Mouse (Mus musculus): ENCODE data around the gene Tex33. TPM values are rescaled to one million over a fixed set of nuclear protein-coding genes. Genes with fewer than 3 reads are reported as not detected.

The Tex33 gene
- not detected in 2 replicates for polyA plus RNA-seq (2012; rRNA removed)

DNA sequence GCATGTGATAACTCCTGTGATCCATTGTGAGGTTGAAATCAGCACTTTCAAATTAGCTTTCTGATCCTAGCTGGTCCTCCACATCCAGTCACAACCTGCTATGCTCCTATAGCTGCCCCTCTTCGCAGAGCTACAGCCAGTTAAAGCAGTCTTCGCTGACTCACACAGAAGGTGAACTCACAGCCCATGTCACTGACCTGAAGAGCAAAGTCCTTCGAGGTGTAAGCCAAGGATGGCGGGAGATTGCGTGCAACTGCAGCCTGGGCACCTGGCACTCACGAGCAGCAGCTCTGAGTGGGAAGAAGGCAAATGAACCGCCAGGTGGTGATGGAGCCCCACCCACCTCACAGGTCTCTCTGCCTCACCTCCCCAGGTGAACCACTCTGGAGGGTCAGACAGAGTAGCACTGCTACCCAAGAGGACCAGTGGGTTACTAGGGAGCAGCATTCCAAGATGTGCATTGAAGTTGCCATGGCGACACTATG is at the start of gene Tex33:
Tex33 (minus strand) TSS at position 435 of the 485 bp plus-strand sequence.
- TF ChIP-seq CTCF (IDR thresholded peaks at IDR 0.05; ENCODE audit: borderline replicate concordance, extremely low read depth, insufficient read depth, insufficient read length) (no peak), POLR2A (IDR thresholded peaks at IDR 0.05; ENCODE audit: borderline replicate concordance, extremely low read depth, insufficient read depth, insufficient read length, poor library complexity, severe bottlenecking) (no peak)

DNA sequence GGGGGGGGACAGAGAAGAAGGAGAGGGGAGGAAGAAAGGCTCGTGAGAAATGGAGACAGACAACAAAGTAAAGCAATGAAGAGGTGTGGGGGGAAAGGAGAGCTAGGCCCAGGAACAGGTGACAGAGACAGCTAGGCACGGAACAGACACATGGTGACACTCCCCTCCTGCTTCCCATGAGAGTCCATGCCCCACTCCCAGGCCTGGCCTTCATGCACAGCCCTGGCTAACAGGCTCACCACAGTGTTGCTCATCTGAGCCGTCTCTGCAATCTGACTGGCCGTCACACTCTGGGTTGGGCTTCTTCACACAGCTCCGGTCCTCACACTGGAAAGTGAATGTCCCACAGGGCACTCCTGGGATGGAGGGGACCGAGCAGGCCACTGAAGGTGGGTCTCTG is 48.1 kb upstream of the Tex33 start:
- DNase-seq (ENCODE audit: low read depth) = no peak
- TF ChIP-seq POLR2A (IDR thresholded peaks at IDR 0.05; ENCODE audit: borderline replicate concordance, extremely low read depth, insufficient read depth, insufficient read length, poor library complexity, severe bottlenecking) (no peak), CTCF (IDR thresholded peaks at IDR 0.05; ENCODE audit: borderline replicate concordance, extremely low read depth, insufficient read depth, insufficient read length) (no peak)

More for the DNA sequence above, at the start of gene Tex33:
- no peak for DNase-seq (ENCODE audit: low read depth)

DNA sequence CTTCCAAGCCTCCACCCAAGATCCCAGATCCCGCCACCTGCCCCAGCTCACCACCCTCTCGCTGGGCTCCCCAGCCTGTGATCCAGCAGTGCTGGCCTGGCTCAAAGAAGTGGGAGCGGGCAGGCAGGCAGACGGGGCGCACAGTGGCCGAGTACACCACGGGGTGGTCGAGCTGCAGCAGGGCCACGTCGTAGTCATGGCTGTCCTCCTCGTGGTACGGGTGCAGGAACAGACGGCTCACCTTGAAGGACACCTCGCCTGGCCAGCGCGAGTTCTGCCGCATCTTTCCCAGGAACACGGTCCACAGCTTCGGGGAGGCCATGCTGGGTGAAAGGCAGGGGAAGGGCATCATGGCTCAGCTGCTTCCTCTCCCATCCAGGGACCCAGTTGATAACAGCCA is 46.5 kb upstream of the Tex33 start:
- no peak for DNase-seq (ENCODE audit: low read depth)
- TF ChIP-seq POLR2A (IDR thresholded peaks at IDR 0.05; ENCODE audit: borderline replicate concordance, extremely low read depth, insufficient read depth, insufficient read length, poor library complexity, severe bottlenecking) = no peak
- TF ChIP-seq CTCF (IDR thresholded peaks at IDR 0.05; ENCODE audit: borderline replicate concordance, extremely low read depth, insufficient read depth, insufficient read length) = no peak

DNA sequence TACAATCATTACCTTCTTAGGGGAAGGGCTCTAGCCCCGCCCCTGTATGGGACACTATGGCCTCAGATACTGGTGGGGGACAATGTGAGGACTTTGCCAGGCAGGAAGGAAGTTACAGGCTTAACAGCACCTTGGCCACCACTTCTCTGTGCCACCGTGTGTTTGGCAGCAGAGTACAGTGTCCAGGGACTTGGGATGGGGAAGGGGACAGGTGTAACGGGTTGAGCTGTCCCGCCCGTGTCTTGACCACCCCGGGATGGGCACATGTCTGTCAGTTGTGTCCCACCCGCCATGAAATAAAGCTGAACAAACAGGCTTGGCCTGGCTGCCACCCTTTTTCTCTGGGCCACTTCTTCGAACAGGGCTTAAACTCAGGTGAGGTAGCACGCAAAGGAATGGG is 43.3 kb upstream of the Tex33 start:
- TF ChIP-seq POLR2A (IDR thresholded peaks at IDR 0.05; ENCODE audit: borderline replicate concordance, extremely low read depth, insufficient read depth, insufficient read length, poor library complexity, severe bottlenecking) = no peak
- no peak for TF ChIP-seq CTCF (IDR thresholded peaks at IDR 0.05; ENCODE audit: borderline replicate concordance, extremely low read depth, insufficient read depth, insufficient read length)
- DNase-seq (ENCODE audit: low read depth) = no peak

DNA sequence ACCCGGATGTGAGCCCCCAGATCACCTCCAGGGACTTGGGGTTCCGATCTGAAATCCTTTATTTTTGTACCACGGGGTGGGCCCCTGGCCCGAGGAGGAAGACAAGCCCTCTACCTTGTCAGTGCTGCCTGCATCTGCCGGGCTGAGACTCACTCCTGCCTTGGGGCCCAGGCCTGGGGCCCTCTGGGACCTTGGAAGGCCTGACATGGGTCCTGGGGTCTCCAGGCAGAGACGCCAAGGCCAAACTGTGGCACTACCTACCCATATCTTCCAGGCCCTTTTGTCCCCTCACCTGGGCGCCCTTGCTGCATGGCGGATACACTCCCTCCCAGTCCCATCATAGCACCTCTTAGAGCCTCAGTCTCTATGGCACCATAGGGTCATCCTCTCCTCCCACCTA is 42.8 kb upstream of the Tex33 start:
- TF ChIP-seq POLR2A (IDR thresholded peaks at IDR 0.05; ENCODE audit: borderline replicate concordance, extremely low read depth, insufficient read depth, insufficient read length, poor library complexity, severe bottlenecking) (no peak), CTCF (IDR thresholded peaks at IDR 0.05; ENCODE audit: borderline replicate concordance, extremely low read depth, insufficient read depth, insufficient read length) (no peak)
- no peak for DNase-seq (ENCODE audit: low read depth)

DNA sequence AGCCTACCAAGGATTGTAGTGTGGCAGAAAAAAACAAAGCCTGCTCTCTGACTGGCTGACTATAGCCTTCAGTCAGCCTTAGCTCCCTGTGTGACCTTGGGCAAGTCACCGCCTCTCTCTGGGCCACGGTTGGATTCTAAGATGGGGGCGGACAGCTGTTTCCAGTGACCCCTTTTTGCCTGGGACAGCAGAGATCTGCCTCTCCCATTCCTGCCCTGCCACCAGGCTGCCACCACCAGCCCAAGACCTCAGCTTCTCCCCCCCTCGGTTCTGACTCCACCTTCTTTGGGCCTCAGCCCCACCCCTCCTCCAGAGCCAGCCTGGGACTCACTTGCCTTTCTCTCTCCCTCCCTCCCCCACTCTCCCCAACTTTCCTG is 42.3 kb upstream of the Tex33 start:
- no peak for DNase-seq (ENCODE audit: low read depth)
- TF ChIP-seq POLR2A (IDR thresholded peaks at IDR 0.05; ENCODE audit: borderline replicate concordance, extremely low read depth, insufficient read depth, insufficient read length, poor library complexity, severe bottlenecking) (no peak), CTCF (IDR thresholded peaks at IDR 0.05; ENCODE audit: borderline replicate concordance, extremely low read depth, insufficient read depth, insufficient read length) (no peak)

DNA sequence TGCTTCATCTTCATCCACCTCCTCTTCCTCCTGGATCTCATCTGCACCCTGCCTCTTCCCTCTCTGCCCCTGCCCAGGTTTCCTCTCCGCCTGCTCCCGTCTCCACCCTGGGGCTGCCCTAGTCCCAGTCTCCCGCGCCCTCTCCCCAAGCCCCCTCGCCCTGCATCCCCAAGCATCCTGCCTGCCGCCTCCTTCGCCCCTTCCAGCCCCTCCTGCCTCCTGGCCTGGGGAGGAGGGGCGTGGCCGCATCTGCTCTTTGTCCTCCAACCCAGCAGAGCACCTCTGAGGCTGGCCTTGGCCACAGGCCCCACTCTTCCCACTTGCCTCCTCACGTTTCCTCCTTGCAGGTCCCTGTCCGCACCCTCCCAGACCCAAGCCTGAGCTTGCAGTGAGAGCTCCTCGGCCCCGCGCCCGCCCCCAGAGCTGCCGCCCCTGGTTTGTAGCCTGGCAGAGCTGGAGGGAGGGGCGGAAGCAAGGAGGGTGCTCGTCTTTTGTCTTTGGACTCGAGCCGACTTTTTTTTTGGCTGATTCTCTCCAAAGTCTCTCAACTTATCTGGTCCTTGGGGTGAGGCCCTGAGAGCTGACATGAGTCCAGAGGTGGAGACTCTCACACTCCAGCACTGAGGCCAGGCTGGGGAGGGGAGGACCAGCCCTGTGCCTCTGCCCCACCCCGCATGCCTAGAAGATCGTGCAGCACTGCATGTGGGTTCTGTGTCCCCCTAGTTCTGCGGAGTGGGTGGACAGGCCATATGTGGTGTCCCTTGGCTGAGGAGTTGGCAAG is 41.7 kb upstream of the Tex33 start:
- no peak for TF ChIP-seq CTCF (IDR thresholded peaks at IDR 0.05; ENCODE audit: borderline replicate concordance, extremely low read depth, insufficient read depth, insufficient read length)
- TF ChIP-seq POLR2A (IDR thresholded peaks at IDR 0.05; ENCODE audit: borderline replicate concordance, extremely low read depth, insufficient read depth, insufficient read length, poor library complexity, severe bottlenecking) = no peak
- peak; percentile 46 for DNase-seq (ENCODE audit: low read depth)

DNA sequence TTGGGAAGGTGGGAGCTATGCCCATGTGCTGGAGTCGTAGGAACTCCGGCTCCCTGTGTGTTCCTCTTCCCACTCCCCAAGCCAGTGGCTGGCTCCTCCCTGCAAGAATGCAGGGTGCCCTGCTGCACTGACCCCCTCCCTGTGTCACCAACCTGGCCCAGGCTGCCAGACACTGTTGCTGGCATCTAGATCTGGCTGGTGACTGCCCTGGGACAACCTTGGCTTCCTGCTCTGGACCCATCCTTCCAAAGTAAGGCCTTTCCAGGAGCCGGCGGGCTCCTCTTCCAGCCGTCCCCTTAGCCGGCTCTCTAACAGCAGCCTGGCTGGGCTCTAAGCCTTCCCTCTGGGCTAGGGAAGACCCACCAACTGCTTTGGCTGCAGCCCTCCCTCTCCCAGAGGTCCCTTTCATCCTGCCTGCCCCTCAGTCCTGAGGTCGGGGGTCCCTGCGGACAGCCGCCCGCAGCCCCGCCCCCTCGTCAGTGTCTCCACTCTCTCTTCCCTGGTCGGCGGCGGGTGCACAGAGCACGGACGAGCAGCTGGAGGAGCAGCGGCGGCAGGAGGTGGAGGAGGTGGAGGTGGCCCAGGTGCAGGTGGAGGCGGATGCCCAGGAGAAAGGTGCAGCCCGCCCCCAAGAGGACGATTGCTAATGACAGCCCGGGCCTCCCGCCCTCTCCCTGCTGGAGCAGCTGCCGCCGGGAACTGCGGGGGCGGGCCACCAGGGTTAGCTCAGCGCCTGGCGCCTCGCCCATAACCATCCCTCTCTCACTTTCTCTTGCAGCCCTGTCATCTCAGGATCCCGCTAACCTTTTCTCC is 40.9 kb upstream of the Tex33 start:
- TF ChIP-seq CTCF (IDR thresholded peaks at IDR 0.05; ENCODE audit: borderline replicate concordance, extremely low read depth, insufficient read depth, insufficient read length) = no peak; the same call in 1 of the 2 replicates
- TF ChIP-seq POLR2A (IDR thresholded peaks at IDR 0.05; ENCODE audit: borderline replicate concordance, extremely low read depth, insufficient read depth, insufficient read length, poor library complexity, severe bottlenecking) = no peak
- peak; percentile 91 for DNase-seq (ENCODE audit: low read depth)

DNA sequence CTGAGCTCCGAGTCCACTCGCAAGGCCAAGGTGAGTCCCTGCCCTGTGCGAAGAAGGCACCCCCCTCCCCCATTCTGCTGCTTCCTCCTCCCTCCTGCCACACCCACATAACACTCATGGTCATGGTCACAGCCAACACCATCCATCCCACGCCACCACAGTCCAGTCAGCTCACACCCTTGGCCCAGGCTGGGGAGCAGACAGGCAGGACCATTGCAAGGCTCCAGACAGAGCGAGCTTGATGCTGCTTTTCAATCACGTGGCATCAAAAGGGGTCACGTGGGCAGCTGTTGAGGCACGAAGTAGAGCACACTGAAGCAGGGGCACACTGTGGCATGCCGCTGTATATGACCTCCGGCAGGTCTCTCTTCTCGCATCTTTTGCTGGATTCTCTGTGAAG is 40.0 kb upstream of the Tex33 start:
- DNase-seq (ENCODE audit: low read depth) = no peak
- TF ChIP-seq CTCF (IDR thresholded peaks at IDR 0.05; ENCODE audit: borderline replicate concordance, extremely low read depth, insufficient read depth, insufficient read length) = no peak
- TF ChIP-seq POLR2A (IDR thresholded peaks at IDR 0.05; ENCODE audit: borderline replicate concordance, extremely low read depth, insufficient read depth, insufficient read length, poor library complexity, severe bottlenecking) = no peak

DNA sequence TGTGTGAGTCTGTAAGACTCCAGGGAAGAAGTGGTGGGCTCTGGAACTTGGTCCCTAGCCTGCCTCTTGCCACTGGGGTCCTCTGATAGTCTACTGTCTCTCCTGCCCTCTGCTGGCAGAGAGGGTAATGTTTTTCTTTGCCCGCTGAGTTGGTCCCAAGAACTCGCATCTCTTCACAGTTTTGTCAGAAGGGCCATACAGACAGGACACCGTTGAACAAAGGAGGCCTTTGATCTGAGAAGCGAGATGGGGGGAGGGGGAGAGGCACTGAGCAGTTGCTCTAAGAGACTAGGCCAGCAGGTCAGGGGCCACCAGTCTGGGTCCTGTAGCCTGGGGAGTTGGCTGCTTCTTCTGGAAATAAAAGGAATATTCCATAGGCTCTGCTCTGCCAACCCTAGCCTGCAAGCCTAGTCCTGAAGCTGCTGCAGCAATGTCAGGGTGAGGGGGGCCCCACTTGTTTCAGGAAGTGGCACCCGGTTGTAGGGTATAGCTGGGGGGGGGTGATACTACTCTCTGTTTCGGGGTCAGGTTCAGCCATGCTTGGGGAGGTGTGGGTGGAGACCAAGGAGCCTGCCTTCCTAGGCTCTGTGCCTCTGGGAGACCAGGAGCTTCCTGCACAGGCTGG is 39.3 kb upstream of the Tex33 start:
- DNase-seq (ENCODE audit: low read depth) = peak; percentile 63
- TF ChIP-seq CTCF (IDR thresholded peaks at IDR 0.05; ENCODE audit: borderline replicate concordance, extremely low read depth, insufficient read depth, insufficient read length) (peak; percentile 71; the same call in 1 of the 2 replicates), POLR2A (IDR thresholded peaks at IDR 0.05; ENCODE audit: borderline replicate concordance, extremely low read depth, insufficient read depth, insufficient read length, poor library complexity, severe bottlenecking) (no peak)

DNA sequence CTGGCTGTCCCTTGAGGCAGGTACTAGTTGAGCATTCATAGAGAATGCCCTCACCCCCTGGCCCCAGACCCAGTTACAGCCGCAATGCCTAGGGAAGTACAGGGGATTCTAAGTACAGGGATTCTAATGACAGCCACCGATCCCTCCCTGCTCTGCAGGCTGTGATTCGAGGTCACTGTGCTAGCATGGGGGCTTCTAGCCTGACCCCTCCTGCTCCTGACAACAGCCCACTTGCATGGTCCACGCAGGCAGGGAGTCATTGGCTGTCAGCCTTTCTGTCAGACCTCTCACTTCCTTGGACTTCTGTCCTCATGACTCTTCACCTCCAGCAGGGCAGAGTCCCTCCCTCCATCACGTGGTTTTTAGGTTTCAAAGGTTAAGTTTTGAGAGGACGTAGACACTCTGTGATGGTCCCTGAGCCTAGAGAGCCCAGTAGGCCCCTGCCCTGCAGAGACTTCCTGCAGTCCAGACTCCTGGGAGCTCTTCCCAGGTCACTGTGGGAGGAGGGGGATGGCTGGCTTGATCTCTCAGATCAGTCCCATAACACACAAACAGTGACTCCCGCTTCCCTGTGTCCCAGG is 35.9 kb upstream of the Tex33 start:
- DNase-seq (ENCODE audit: low read depth) = no peak
- TF ChIP-seq POLR2A (IDR thresholded peaks at IDR 0.05; ENCODE audit: borderline replicate concordance, extremely low read depth, insufficient read depth, insufficient read length, poor library complexity, severe bottlenecking) (no peak), CTCF (IDR thresholded peaks at IDR 0.05; ENCODE audit: borderline replicate concordance, extremely low read depth, insufficient read depth, insufficient read length) (no peak)
